Mouse (Mus musculus) embryo, embryonic 11.5 days (tissue): Measurements from ENCODE around the gene Csnk2b.

Experiments used
- DNase-seq: peaks from one replicate; pipeline ENCODE4 v3.0.0-alpha.2; 2012; ENCODE audit warnings: low read depth, low spot score

Gene Csnk2b

GRCm38 (mm10) chr17:35088825-35089644, 32.8 kb downstream of the Csnk2b start, which contains the start of gene Abhd16a:
Gene Abhd16a, plus strand, starts transcription at chr17:35089263.
- DNase-seq, result peak; percentile 88

- DNase-seq, result no peak
These were observed 33.7 kb downstream of the Csnk2b start for GRCm38 (mm10) chr17:35088151-35088550.

- DNase-seq, result no peak
These were observed 36.5 kb downstream of the Csnk2b start, which contains the start of gene Ly6g6f for GRCm38 (mm10) chr17:35085208-35085865. Gene Ly6g6f, minus strand, starts transcription at chr17:35085610.

- no peak for DNase-seq
These were observed 37.8 kb downstream of the Csnk2b start for GRCm38 (mm10) chr17:35083929-35084497.

GRCm38 (mm10) chr17:35082841-35083576, 38.8 kb downstream of the Csnk2b start:
- no peak for DNase-seq

- DNase-seq, result no peak
These were observed 41.1 kb downstream of the Csnk2b start for GRCm38 (mm10) chr17:35080710-35081109.

GRCm38 (mm10) chr17:35080248-35080647, 41.6 kb downstream of the Csnk2b start:
- no peak for DNase-seq

GRCm38 (mm10) chr17:35079778-35080177, 42.1 kb downstream of the Csnk2b start:
- no peak for DNase-seq

- DNase-seq, result no peak
These were observed 44.0 kb downstream of the Csnk2b start, which contains the start of gene Ly6g6d for GRCm38 (mm10) chr17:35077786-35078233. Gene Ly6g6d, minus strand, starts transcription at chr17:35078065.

- DNase-seq, result no peak
These were observed 44.6 kb downstream of the Csnk2b start for GRCm38 (mm10) chr17:35077285-35077684.

- DNase-seq, result no peak
These were observed 45.2 kb downstream of the Csnk2b start, which contains the start of gene Ly6g6e for GRCm38 (mm10) chr17:35076507-35077176. Gene Ly6g6e, plus strand, starts transcription at chr17:35076902.

- no peak for DNase-seq
These were observed 47.8 kb downstream of the Csnk2b start for GRCm38 (mm10) chr17:35074097-35074496.

- no peak for DNase-seq
These were observed 50.4 kb downstream of the Csnk2b start for GRCm38 (mm10) chr17:35071454-35071853.

GRCm38 (mm10) chr17:35070556-35071229, 51.2 kb downstream of the Csnk2b start:
- DNase-seq, result no peak

GRCm38 (mm10) chr17:35068213-35068914, 53.5 kb downstream of the Csnk2b start:
- no peak for DNase-seq
